Mouse (Mus musculus) MEL (cell line): ENCODE data around the gene 4931429L15Rik. TPM values are rescaled to one million over a fixed set of nuclear protein-coding genes. Genes with fewer than 3 reads are reported as not detected.

Source experiments
- DNase-seq: peaks from one replicate; pipeline ENCODE4 v3.0.0; 2011; ENCODE audit warnings: low read depth, low spot score
- H3K27ac ChIP-seq: 2 replicates; pipeline ENCODE4 v1.5.1; 2012; ENCODE audit warnings: low read depth, mild to moderate bottlenecking, control low read depth, low read length, moderate library complexity; ENCODE audit not compliant: control insufficient read depth
- H3K27me3 ChIP-seq, 2 experiments: fragments of 150-350 bp in 1 of 2; sonication (generic) in 1 of 2; 2 replicates each; pipeline ENCODE4 v1.6.1; 2012; ENCODE audit warnings: low read length in 2 of 2, mild to moderate bottlenecking in 2 of 2, improper control_type of control experiment in 1 of 2, moderate library complexity in 1 of 2; ENCODE audit not compliant: insufficient read depth in 2 of 2, control insufficient read depth in 1 of 2
- H3K36me3 ChIP-seq, 2 experiments: 2 replicates each; pipeline ENCODE4 v1.6.1; 2012 to 2014; ENCODE audit warnings: low read length in 2 of 2, improper control_type of control experiment in 1 of 2, inconsistent platforms in 1 of 2, mild to moderate bottlenecking in 1 of 2; ENCODE audit not compliant: insufficient read depth in 2 of 2, control insufficient read depth in 1 of 2
- H3K4me1 ChIP-seq, 2 experiments: fragments of 150-350 bp in 1 of 2; sonication (generic) in 1 of 2; 2 replicates each; pipeline ENCODE4 v1.6.1; 2012; ENCODE audit warnings: low read length in 2 of 2, improper control_type of control experiment in 1 of 2, mild to moderate bottlenecking in 1 of 2; ENCODE audit not compliant: insufficient read depth in 2 of 2, control insufficient read depth in 1 of 2
- H3K4me3 ChIP-seq, 2 experiments: fragments of 150-350 bp in 1 of 2; sonication (generic) in 1 of 2; 2 replicates each; pipeline ENCODE4 v1.5.1; 2012; ENCODE audit warnings: low read depth in 2 of 2, low read length in 2 of 2, mild to moderate bottlenecking in 2 of 2, moderate library complexity in 2 of 2, control low read depth in 1 of 2, improper control_type of control experiment in 1 of 2; ENCODE audit not compliant: control insufficient read depth in 1 of 2, insufficient read depth in 1 of 2
- H3K79me2 ChIP-seq: 2 replicates; pipeline ENCODE4 v1.6.1; 2012; ENCODE audit warnings: mild to moderate bottlenecking, low read length, moderate library complexity; ENCODE audit not compliant: control insufficient read depth, poor library complexity, insufficient read depth
- H3K9ac ChIP-seq: 2 replicates; pipeline ENCODE4 v1.6.1; 2012; ENCODE audit warnings: low read depth, mild to moderate bottlenecking, control low read depth, low read length, moderate library complexity; ENCODE audit not compliant: control insufficient read depth, poor library complexity, severe bottlenecking
- H3K9me3 ChIP-seq: fragments of 150-350 bp; sonication (generic); replicated peaks from 2 replicates; pipeline ENCODE4 v1.6.1; 2012; ENCODE audit warnings: mild to moderate bottlenecking, low read length, improper control_type of control experiment, moderate library complexity; ENCODE audit not compliant: insufficient read depth
- BHLHE40 ChIP-seq: IDR thresholded peaks from 2 replicates; pipeline ENCODE4 v1.6.1; 2012; ENCODE audit warnings: low read depth, mild to moderate bottlenecking, inconsistent platforms, low read length, improper control_type of control experiment, borderline replicate concordance
- CHD2 ChIP-seq: IDR thresholded peaks from 2 replicates; pipeline ENCODE4 v1.6.1; 2011; ENCODE audit warnings: low read length, improper control_type of control experiment
- E2F4 ChIP-seq: IDR thresholded peaks from 2 replicates; pipeline ENCODE4 v1.6.1; 2011; ENCODE audit warnings: low read depth, low read length, improper control_type of control experiment, borderline replicate concordance
- ELF1 ChIP-seq: IDR thresholded peaks from 2 replicates; pipeline ENCODE4 v1.6.1; 2014; ENCODE audit warnings: low read depth, mild to moderate bottlenecking, inconsistent platforms, low read length, improper control_type of control experiment, moderate library complexity
- EP300 ChIP-seq, 2 experiments: IDR thresholded peaks; 2 replicates each; pipeline ENCODE4 v1.6.1; 2011; ENCODE audit warnings: improper control_type of control experiment in 2 of 2, low read length in 2 of 2, low read depth in 1 of 2, mild to moderate bottlenecking in 1 of 2
- GATA1 ChIP-seq: IDR thresholded peaks from 2 replicates; pipeline ENCODE4 v1.6.1; 2011; ENCODE audit warnings: low read depth, low read length, improper control_type of control experiment
- KAT2A ChIP-seq: conservative IDR thresholded peaks from 2 replicates; pipeline ENCODE4 v1.6.1; 2012; ENCODE audit warnings: low read depth, low read length, improper control_type of control experiment, inconsistent platforms
- MAFK ChIP-seq: IDR thresholded peaks from 2 replicates; pipeline ENCODE4 v1.6.1; 2011; ENCODE audit warnings: low read depth, mild to moderate bottlenecking, low read length, improper control_type of control experiment, borderline replicate concordance
- MAZ ChIP-seq: IDR thresholded peaks from 2 replicates; pipeline ENCODE4 v1.6.1; 2012; ENCODE audit warnings: low read depth, mild to moderate bottlenecking, inconsistent platforms, low read length, improper control_type of control experiment
- MXI1 ChIP-seq: IDR thresholded peaks from 2 replicates; pipeline ENCODE4 v1.6.1; 2011; ENCODE audit warnings: mild to moderate bottlenecking, low read depth, low read length, improper control_type of control experiment
- MYB ChIP-seq: IDR thresholded peaks from 2 replicates; pipeline ENCODE4 v1.6.1; 2011; ENCODE audit warnings: mild to moderate bottlenecking, low read depth, low read length, improper control_type of control experiment
- MYC ChIP-seq: IDR thresholded peaks from 2 replicates; pipeline ENCODE4 v1.6.1; 2011; ENCODE audit warnings: low read depth, mild to moderate bottlenecking, low read length, improper control_type of control experiment, moderate library complexity
- NRF1 ChIP-seq: IDR thresholded peaks from 2 replicates; pipeline ENCODE4 v1.6.1; 2014; ENCODE audit warnings: low read depth, mild to moderate bottlenecking, inconsistent platforms, low read length, improper control_type of control experiment, moderate library complexity; ENCODE audit not compliant: poor library complexity, insufficient read depth, severe bottlenecking
- POLR2A ChIP-seq, 2 experiments: IDR thresholded peaks; 2 replicates each; pipeline ENCODE4 v1.6.1; 2011 to 2012; ENCODE audit warnings: low read length in 2 of 2, mild to moderate bottlenecking in 2 of 2, control low read depth in 1 of 2, improper control_type of control experiment in 1 of 2, low read depth in 1 of 2, moderate library complexity in 1 of 2; ENCODE audit not compliant: control insufficient read depth in 1 of 2, insufficient read depth in 1 of 2, poor library complexity in 1 of 2
- POLR2AphosphoS2 ChIP-seq: IDR thresholded peaks from 2 replicates; pipeline ENCODE4 v1.6.1; 2011; ENCODE audit warnings: low read length, improper control_type of control experiment
- POLR2AphosphoS5 ChIP-seq: IDR thresholded peaks from 2 replicates; pipeline ENCODE4 v1.6.1; 2012; ENCODE audit warnings: low read depth, borderline replicate concordance, mild to moderate bottlenecking, inconsistent platforms, low read length, moderate library complexity, mixed read lengths
- RAD21 ChIP-seq: IDR thresholded peaks from 2 replicates; pipeline ENCODE4 v1.6.1; 2011; ENCODE audit warnings: mild to moderate bottlenecking, low read depth, low read length, improper control_type of control experiment
- SMC3 ChIP-seq: IDR thresholded peaks from 2 replicates; pipeline ENCODE4 v1.6.1; 2011; ENCODE audit warnings: low read depth, low read length, improper control_type of control experiment
- TBP ChIP-seq: IDR thresholded peaks from 2 replicates; pipeline ENCODE4 v1.8.0; 2011; ENCODE audit warnings: low read depth, low read length, improper control_type of control experiment
- TCF12 ChIP-seq: IDR thresholded peaks from 2 replicates; pipeline ENCODE4 v1.6.1; 2014; ENCODE audit warnings: low read depth, mild to moderate bottlenecking, inconsistent platforms, low read length, improper control_type of control experiment, moderate library complexity
- USF1 ChIP-seq: IDR thresholded peaks from 2 replicates; pipeline ENCODE4 v1.6.1; 2014; ENCODE audit warnings: low read depth, mild to moderate bottlenecking, inconsistent platforms, low read length, improper control_type of control experiment, moderate library complexity
- USF2 ChIP-seq, 2 experiments: IDR thresholded peaks; 2 replicates each; pipeline ENCODE4 v1.6.1; 2011 to 2012; ENCODE audit warnings: improper control_type of control experiment in 2 of 2, low read length in 2 of 2, borderline replicate concordance in 1 of 2, inconsistent platforms in 1 of 2, low read depth in 1 of 2, mild to moderate bottlenecking in 1 of 2; ENCODE audit not compliant: insufficient read depth in 1 of 2
- ZC3H11A ChIP-seq: IDR thresholded peaks from 2 replicates; pipeline ENCODE4 v1.6.1; 2012; ENCODE audit warnings: low read depth, mild to moderate bottlenecking, inconsistent platforms, low read length, improper control_type of control experiment
- ZMIZ1 ChIP-seq: IDR thresholded peaks from 2 replicates; pipeline ENCODE4 v1.6.1; 2012; ENCODE audit warnings: low read depth, mild to moderate bottlenecking, inconsistent platforms, low read length, improper control_type of control experiment, moderate library complexity
- polyA plus RNA-seq, 2 experiments: library from polyadenylated mRNA; stranded (reverse) in 1 of 2; unstranded in 1 of 2; fragments of >175 nt in 1 of 2; fragments of >200 nt in 1 of 2; gene quantifications; 2 replicates each; pipeline versions ENCODE4 v1.2.1 to v1.2.4; 2012; ENCODE audit warnings: low replicate concordance in 2 of 2, low read depth in 1 of 2; ENCODE audit not compliant: insufficient read length in 2 of 2, insufficient read depth in 1 of 2, missing spikeins in 1 of 2
- total RNA-seq: library from RNA; depleted of rRNA; stranded (reverse); fragments of 300-350 nt; gene quantifications from 2 replicates; pipeline ENCODE4 v1.2.3, GENCODE M21; 2012

The 4931429L15Rik gene
- total and polyA plus RNA-seq, 3 experiments = not detected

GRCm38 (mm10) chr9:46316909-46317308, 2.9 kb downstream of the 4931429L15Rik start:
- Histone ChIP-seq H3K79me2 (no peaks in the 10 kb centered on the region), H3K4me1 (no peaks in the 10 kb centered on the region)
- no peak for TF ChIP-seq ZMIZ1
- TF ChIP-seq USF1 = no peak
- no peak for TF ChIP-seq USF2 (IDR thresholded peaks at IDR 0.05; ENCODE audit: borderline replicate concordance in 1 of 2, insufficient read depth in 1 of 2, low read depth in 1 of 2, low read length in 2 of 2)
- no peak for TF ChIP-seq EP300 (IDR thresholded peaks at IDR 0.05; ENCODE audit: low read depth in 1 of 2, low read length in 2 of 2)
- no peak for TF ChIP-seq ZC3H11A
- TF ChIP-seq MAZ = no peak
- no peak for TF ChIP-seq TBP
- no peak for TF ChIP-seq POLR2AphosphoS5
- TF ChIP-seq POLR2AphosphoS2 = no peak
- no peak for TF ChIP-seq CHD2
- no peak for TF ChIP-seq SMC3
- TF ChIP-seq ELF1 = no peak
- no peak for TF ChIP-seq NRF1
- TF ChIP-seq MAFK = no peak
- no peak for TF ChIP-seq RAD21
- no peak for TF ChIP-seq KAT2A
- no peak for TF ChIP-seq POLR2A (IDR thresholded peaks at IDR 0.05; ENCODE audit: control insufficient read depth in 1 of 2, insufficient read depth in 1 of 2, low read depth in 1 of 2, low read length in 2 of 2, poor library complexity in 1 of 2)
- TF ChIP-seq E2F4 = no peak
- TF ChIP-seq, all 39 proteins: peak for 0
- Histone ChIP-seq H3K9ac (no peak overlapping the region), H3K9me3 (no peaks in the 10 kb centered on the region), H3K27ac (no peak overlapping the region), H3K4me3 (no peak overlapping the region), H3K27me3 (peaks cover 0 to 3% of the 10 kb centered on the region in 2 experiments; a peak in 2 of 4 replicates), H3K36me3 (no peaks in the 10 kb centered on the region)
- no peak for DNase-seq

- H3K27ac ChIP-seq = no peak overlapping the region
- no peak for DNase-seq
- H3K36me3 ChIP-seq = no peaks in the 10 kb centered on the region
- H3K4me3 ChIP-seq = no peak overlapping the region
- H3K9me3 ChIP-seq = no peaks in the 10 kb centered on the region
- no peak overlapping the region for H3K9ac ChIP-seq
- peaks cover 0 to 3% of the 10 kb centered on the region in 2 experiments; a peak in 2 of 4 replicates for H3K27me3 ChIP-seq
- H3K4me1 ChIP-seq = no peaks in the 10 kb centered on the region
- TF ChIP-seq TCF12 (no peak), POLR2AphosphoS5 (no peak), TBP (no peak), MYB (no peak), BHLHE40 (no peak), MXI1 (no peak), POLR2AphosphoS2 (no peak), MYC (no peak), GATA1 (no peak), EP300 (IDR thresholded peaks at IDR 0.05; ENCODE audit: low read depth in 1 of 2, low read length in 2 of 2) (no peak), MAZ (no peak), ZC3H11A (no peak)
- H3K79me2 ChIP-seq = no peaks in the 10 kb centered on the region
These were observed 3.4 kb downstream of the 4931429L15Rik start for GRCm38 (mm10) chr9:46316388-46316787.
